In genomic region chr4:101062146-101062545, GRCm38 (mm10) we compare ENCODE assay signal across 23 mouse cellular contexts. TPM values are rescaled to one million over a fixed set of nuclear protein-coding genes. Genes with fewer than 3 reads are reported as not detected.
DNase-seq lines count a peak whose midpoint lies in the region; ATAC-seq and TF ChIP-seq lines count a peak whose summit lies in the region.
"Had no signal": no experiment of that assay in that cellular context is flagged by ENCODE, and none has a peak within 500 bp of the region (broad histone marks: within the 10 kb centered on the region; RNA-seq: fewer than 3 reads in every experiment).

No protein-coding gene starts in this region.

- H3K27me3 ChIP-seq in hindbrain, postnatal 0 days (ENCODE audit: insufficient read depth, low read length), result no peaks in the 10 kb centered on the region
- no peaks in the 10 kb centered on the region for H3K27me3 ChIP-seq in hindbrain, embryonic 16.5 days (replicated peaks; ENCODE audit: control insufficient read depth, insufficient read depth, low read length)
- 0 out of 2 replicates have a peak, but pooled peaks cover 5% of the 10 kb centered on the region for H3K27me3 ChIP-seq in heart, embryonic 12.5 days (replicated peaks)
- H3K27me3 ChIP-seq: embryonic facial prominence, embryonic 13.5 days; neural tube, embryonic 15.5 days had no signal

- DNase-seq in adrenal gland, postnatal 14 days, result peak; percentile 6
- DNase-seq in adrenal gland, postnatal 10 days, result no peak
- peak; percentile 29 for DNase-seq in hindbrain, postnatal 0 days (ENCODE audit: low spot score)
- DNase-seq in testis, postnatal 14 days (ENCODE audit: low spot score), result peak; percentile 26
- DNase-seq in testis, postnatal 10 days (ENCODE audit: low spot score), result no peak
- no peak for DNase-seq in frontal cortex, postnatal 36 days (ENCODE audit: low spot score in 2 of 2)
- DNase-seq: cerebellum, postnatal 36 days; kidney, adult 8-10 months; right cerebral cortex, postnatal 14 days; thymus, adult 2 months had no signal

- no peak overlapping the region for H3K4me2 ChIP-seq in hindbrain, postnatal 0 days (ENCODE audit: low read depth, low read length)
- H3K4me2 ChIP-seq in hindbrain, embryonic 16.5 days (ENCODE audit: low read length), result no peak overlapping the region
- H3K4me2 ChIP-seq in heart, embryonic 12.5 days, result no peak overlapping the region
- H3K4me2 ChIP-seq: embryonic facial prominence, embryonic 13.5 days; neural tube, embryonic 15.5 days had no signal

- no peaks in the 10 kb centered on the region for H3K36me3 ChIP-seq in hindbrain, postnatal 0 days (ENCODE audit: insufficient read depth, low read length)
- no peaks in the 10 kb centered on the region for H3K36me3 ChIP-seq in hindbrain, embryonic 16.5 days (ENCODE audit: control insufficient read depth, insufficient read depth, low read length)
- H3K36me3 ChIP-seq in heart, embryonic 12.5 days, result no peaks in the 10 kb centered on the region
- H3K36me3 ChIP-seq: embryonic facial prominence, embryonic 13.5 days; neural tube, embryonic 15.5 days had no signal

- 45% methylated on average over 2 of the region's 2 CpGs for WGBS in hindbrain, postnatal 0 days
- 48% methylated on average over 2 of the region's 2 CpGs for WGBS in hindbrain, embryonic 16.5 days
- WGBS in heart, embryonic 12.5 days, result 65% methylated on average over 2 of the region's 2 CpGs

- no peak overlapping the region for H3K9ac ChIP-seq in hindbrain, postnatal 0 days (replicated peaks; ENCODE audit: low read length)
- H3K9ac ChIP-seq in hindbrain, embryonic 16.5 days (ENCODE audit: low read depth, low read length), result no peak overlapping the region
- H3K9ac ChIP-seq in heart, embryonic 12.5 days, result no peak overlapping the region
- H3K9ac ChIP-seq: embryonic facial prominence, embryonic 13.5 days; neural tube, embryonic 15.5 days had no signal

- ATAC-seq in hindbrain, postnatal 0 days, result peak; percentile 55; the same call in 1 of the 2 replicates
- no peak for ATAC-seq in hindbrain, embryonic 16.5 days
- no peak for ATAC-seq in heart, embryonic 12.5 days (ENCODE audit: insufficient number of reproducible peaks, low FRiP score)
- ATAC-seq: Patski had no signal

- H3K27ac ChIP-seq in hindbrain, postnatal 0 days, result no peak overlapping the region
- H3K27ac ChIP-seq in hindbrain, embryonic 16.5 days (ENCODE audit: low read depth, low read length), result no peak overlapping the region
- H3K27ac ChIP-seq in heart, embryonic 12.5 days (ENCODE audit: poor library complexity, severe bottlenecking), result no peak overlapping the region
- H3K27ac ChIP-seq: embryonic facial prominence, embryonic 13.5 days; neural tube, embryonic 15.5 days had no signal

- no peak overlapping the region for H3K4me3 ChIP-seq in hindbrain, postnatal 0 days (ENCODE audit: low read length)
- no peak overlapping the region for H3K4me3 ChIP-seq in hindbrain, embryonic 16.5 days (ENCODE audit: low read length)
- H3K4me3 ChIP-seq in heart, embryonic 12.5 days, result no peak overlapping the region
- H3K4me3 ChIP-seq: embryonic facial prominence, embryonic 13.5 days; megakaryocyte, embryonic 14.5 days; neural tube, embryonic 15.5 days had no signal

- no peak for TF ChIP-seq CTCF in hindbrain, postnatal 0 days (IDR thresholded peaks at IDR 0.05; ENCODE audit: low read depth)

- H3K9me3 ChIP-seq in hindbrain, postnatal 0 days (ENCODE audit: low read length), result no peaks in the 10 kb centered on the region; the same call in 1 of the 2 replicates
- H3K9me3 ChIP-seq in hindbrain, embryonic 16.5 days (ENCODE audit: control insufficient read depth, low read length), result no peaks in the 10 kb centered on the region; the same call in 1 of the 2 replicates
- peaks cover 5% of the 10 kb centered on the region; the same call in 1 of the 2 replicates for H3K9me3 ChIP-seq in heart, embryonic 12.5 days (replicated peaks)
- H3K9me3 ChIP-seq: neural tube, embryonic 15.5 days had no signal

- H3K4me1 ChIP-seq in hindbrain, postnatal 0 days (ENCODE audit: insufficient read depth, low read length), result no peaks in the 10 kb centered on the region
- H3K4me1 ChIP-seq in hindbrain, embryonic 16.5 days (ENCODE audit: control insufficient read depth, insufficient read depth, low read depth, low read length), result no peaks in the 10 kb centered on the region
- H3K4me1 ChIP-seq in heart, embryonic 12.5 days (replicated peaks), result no peaks in the 10 kb centered on the region
- H3K4me1 ChIP-seq: embryonic facial prominence, embryonic 13.5 days; megakaryocyte, embryonic 14.5 days; neural tube, embryonic 15.5 days had no signal

RNA-seq across cellular contexts. Expression of gene Raver2, which starts 6.6 kb away (rescaled TPM):
- 3.5 and 3.9 TPM in 2 replicates for total RNA-seq in adrenal gland, postnatal 14 days (2021)
- 1 to 10 TPM; 3.5 to 5.1 TPM for total RNA-seq in adrenal gland, postnatal 10 days (2021)
- total RNA-seq in hindbrain, postnatal 0 days (2014; rRNA removed), result 18.9 and 20.2 TPM in 2 replicates
- polyA plus RNA-seq in hindbrain, postnatal 0 days (2015; fragmentation: Nextera tagmentation; extraction: Ambion mirVana), result 5.3 and 6.6 TPM in 2 replicates
- polyA plus RNA-seq in hindbrain, embryonic 16.5 days (2015; fragmentation: Nextera tagmentation; extraction: Ambion mirVana), result 4.7 and 6.0 TPM in 2 replicates
- 5.2 and 5.4 TPM in 2 replicates for polyA plus RNA-seq in heart, embryonic 12.5 days (2016; fragmentation: Nextera tagmentation; extraction: Ambion mirVana)

RNA-seq across cellular contexts. Expression of gene Gm10577, which starts 41.6 kb away (rescaled TPM):
- total RNA-seq in adrenal gland, postnatal 14 days (2021), result not detected in 2 replicates
- not detected for total RNA-seq in adrenal gland, postnatal 10 days (2021)
- total RNA-seq in hindbrain, postnatal 0 days (2014; rRNA removed), result not detected in 2 replicates
- not detected in 2 replicates for polyA plus RNA-seq in hindbrain, postnatal 0 days (2015; fragmentation: Nextera tagmentation; extraction: Ambion mirVana)
- polyA plus RNA-seq in hindbrain, embryonic 16.5 days (2015; fragmentation: Nextera tagmentation; extraction: Ambion mirVana), result not detected in 2 replicates
- not detected in 2 replicates for polyA plus RNA-seq in heart, embryonic 12.5 days (2016; fragmentation: Nextera tagmentation; extraction: Ambion mirVana)
- total RNA-seq: adrenal gland, adult 18-20 months; heart, adult 18-20 months; left cerebral cortex, postnatal 14 days; liver, adult 2 months; monocyte, adult 5-6 weeks had no signal
- polyA plus RNA-seq: embryonic facial prominence, embryonic 13.5 days; heart, postnatal 0 days; large intestine, adult 2 months; liver, adult 2 months; neural tube, embryonic 15.5 days; Patski; thymus, adult 2 months had no signal

Comparison
In these comparisons a context has a peak if more than half of its experiments do, and no peak if none do; other contexts are left out.
1. DNase-seq: peak in adrenal gland, postnatal 14 days (single experiment), hindbrain, postnatal 0 days (single experiment) and testis, postnatal 14 days (single experiment); none in adrenal gland, postnatal 10 days (single experiment), testis, postnatal 10 days (single experiment) and frontal cortex, postnatal 36 days (0 of 2).